Mouse (Mus musculus) thymus, adult 2 months (tissue): ENCODE measurements at regions not wholly inside any gene's neighbourhood (a gene's known extent, or its start where the extent isn't known, plus 50 kb on each side); places are given as distances from the start of the nearest gene placed in this dataset.

Source experiments
- DNase-seq: peaks from one replicate; pipeline ENCODE4 v3.0.0; 2021
- H3K27ac ChIP-seq: fragments of 200-500 bp; 2 replicates; pipeline ENCODE4 v1.5.1; 2012; ENCODE audit warnings: low read length, control low read depth; ENCODE audit not compliant: control insufficient read depth, insufficient read depth
- H3K27me3 ChIP-seq: fragments of 200-500 bp; 2 replicates; pipeline ENCODE4 v1.6.1; 2012; ENCODE audit warnings: mild to moderate bottlenecking, low read length, moderate library complexity, mixed read lengths; ENCODE audit not compliant: control insufficient read depth, insufficient read depth
- H3K36me3 ChIP-seq: fragments of 200-500 bp; 2 replicates; pipeline ENCODE4 v1.6.1; 2012; ENCODE audit warnings: mild to moderate bottlenecking, low read length, moderate library complexity; ENCODE audit not compliant: control insufficient read depth, insufficient read depth
- H3K4me1 ChIP-seq: fragments of 200-500 bp; replicated peaks from 2 replicates; pipeline ENCODE4 v1.6.1; 2012; ENCODE audit warnings: low read length; ENCODE audit not compliant: control insufficient read depth, insufficient read depth
- H3K4me3 ChIP-seq: fragments of 200-500 bp; 2 replicates; pipeline ENCODE4 v1.5.1; 2012; ENCODE audit warnings: mild to moderate bottlenecking, low read length, control low read depth, moderate library complexity; ENCODE audit not compliant: control insufficient read depth, insufficient read depth
- CTCF ChIP-seq: fragments of 200-500 bp; IDR thresholded peaks from 2 replicates; pipeline ENCODE4 v1.5.1; 2012; ENCODE audit warnings: mild to moderate bottlenecking, control low read depth, low read length, moderate library complexity, borderline replicate concordance; ENCODE audit not compliant: control insufficient read depth, poor library complexity, insufficient read depth; ENCODE audit errors: extremely low read depth
- POLR2A ChIP-seq: fragments of 200-500 bp; IDR thresholded peaks from 2 replicates; pipeline ENCODE4 v1.6.1; 2012; ENCODE audit warnings: mild to moderate bottlenecking, low read length, control low read depth, moderate library complexity; ENCODE audit not compliant: control insufficient read depth, poor library complexity, insufficient read depth; ENCODE audit errors: extremely low read depth
- WGBS: fragments of 180-500 bp; shearing (Covaris S2); methylation state at CpG from one replicate; pipeline ENCODE4 v1.1.7; 2018; 5-methylcytosine and 5-hydroxymethylcytosine counted together

DNA sequence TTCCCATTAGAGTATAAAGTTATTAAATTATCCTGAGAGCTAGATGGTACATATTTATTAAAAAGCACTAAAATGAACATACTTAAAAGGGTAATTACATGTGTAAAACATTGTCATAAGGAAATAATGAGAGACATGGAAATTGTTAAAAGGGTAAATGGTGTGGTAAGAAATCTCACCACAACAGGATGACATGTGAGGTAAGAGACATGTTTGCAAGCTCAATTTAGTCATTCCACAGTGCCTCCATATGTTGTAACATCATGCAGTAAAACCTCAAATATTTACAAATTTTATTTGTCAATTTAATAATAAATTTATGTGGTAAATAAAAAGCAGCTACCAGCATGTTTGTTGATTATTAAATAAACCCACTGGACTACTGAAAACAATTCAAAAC, 355.4 kb downstream of the 4930474N05Rik start:
- no peaks in the 10 kb centered on the region for H3K4me1 ChIP-seq
- no peak for TF ChIP-seq POLR2A
- no peak for TF ChIP-seq CTCF
- no peak overlapping the region for H3K4me3 ChIP-seq
- H3K36me3 ChIP-seq: no peaks in the 10 kb centered on the region
- no peak for DNase-seq
- H3K27ac ChIP-seq: no peak overlapping the region
- no peaks in the 10 kb centered on the region for H3K27me3 ChIP-seq

DNA sequence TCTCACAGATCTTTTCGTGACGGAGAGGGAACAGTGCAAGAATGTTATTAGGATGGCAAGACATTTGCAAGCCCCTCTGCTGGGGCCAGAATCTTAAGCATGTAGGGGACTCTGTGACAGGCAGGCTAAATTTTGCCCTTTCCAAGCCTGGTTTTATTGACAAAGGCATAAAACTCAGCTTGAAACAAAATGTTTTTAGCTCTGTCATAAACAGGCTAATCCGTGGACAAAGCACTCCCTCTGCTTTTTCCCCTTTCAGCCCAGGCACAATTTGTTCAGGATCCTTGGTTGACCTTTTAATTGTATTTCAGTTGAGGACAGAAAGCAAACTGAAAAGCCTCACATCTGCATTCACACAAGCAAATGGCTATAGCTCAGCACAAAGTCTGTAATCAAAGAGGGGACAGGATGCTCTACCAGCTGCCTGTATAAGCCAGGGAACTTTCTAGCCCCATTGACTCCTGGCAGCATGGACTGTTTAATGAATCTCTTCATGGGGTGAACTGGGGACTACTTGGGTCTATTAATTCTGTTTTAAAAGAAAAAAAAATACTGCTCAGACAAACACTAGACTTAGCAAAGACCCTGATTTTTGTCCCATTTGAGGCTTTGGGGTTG, 320.0 kb downstream of the 4930474N05Rik start:
- Histone ChIP-seq H3K4me3 (no peak overlapping the region), H3K36me3 (no peaks in the 10 kb centered on the region), H3K27me3 (no peaks in the 10 kb centered on the region), H3K4me1 (no peaks in the 10 kb centered on the region), H3K27ac (no peak overlapping the region)
- 94% methylated on average over 3 of the region's 3 CpGs for WGBS
- no peak for DNase-seq
- TF ChIP-seq CTCF (no peak), POLR2A (no peak)

DNA sequence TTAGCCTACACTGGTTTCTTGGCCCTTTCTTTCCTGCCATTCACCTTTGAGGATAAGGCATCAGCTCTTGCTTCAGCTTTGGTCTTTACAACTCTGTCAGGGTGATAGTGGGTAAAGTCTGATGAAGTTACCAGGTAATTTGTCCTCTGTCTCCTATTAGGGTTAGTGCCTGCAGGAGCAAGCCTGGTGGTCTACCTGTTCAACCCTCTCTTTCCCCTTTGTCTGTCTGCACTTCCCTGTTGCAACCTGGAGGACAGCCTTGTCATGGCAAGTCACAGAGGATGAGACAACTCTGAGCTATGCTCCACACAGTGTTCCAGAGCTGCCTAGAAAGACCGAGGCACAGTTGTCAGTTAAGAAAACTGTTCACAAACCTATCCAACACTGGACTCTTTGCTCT, 319.5 kb downstream of the 4930474N05Rik start:
- H3K36me3 ChIP-seq: no peaks in the 10 kb centered on the region
- no peaks in the 10 kb centered on the region for H3K4me1 ChIP-seq
- WGBS: 97% methylated on average over 1 of the region's 1 CpGs
- no peak for DNase-seq
- H3K27ac ChIP-seq: no peak overlapping the region
- H3K27me3 ChIP-seq: no peaks in the 10 kb centered on the region
- TF ChIP-seq CTCF (no peak), POLR2A (no peak)
- H3K4me3 ChIP-seq: no peak overlapping the region
